Mouse (Mus musculus): ENCODE measurements around the gene Fsd1l. TPM values are rescaled to one million over a fixed set of nuclear protein-coding genes. Genes with fewer than 3 reads are reported as not detected.

The Fsd1l gene
- polyA plus RNA-seq, 1 experiment, result 5.5 TPM

DNA sequence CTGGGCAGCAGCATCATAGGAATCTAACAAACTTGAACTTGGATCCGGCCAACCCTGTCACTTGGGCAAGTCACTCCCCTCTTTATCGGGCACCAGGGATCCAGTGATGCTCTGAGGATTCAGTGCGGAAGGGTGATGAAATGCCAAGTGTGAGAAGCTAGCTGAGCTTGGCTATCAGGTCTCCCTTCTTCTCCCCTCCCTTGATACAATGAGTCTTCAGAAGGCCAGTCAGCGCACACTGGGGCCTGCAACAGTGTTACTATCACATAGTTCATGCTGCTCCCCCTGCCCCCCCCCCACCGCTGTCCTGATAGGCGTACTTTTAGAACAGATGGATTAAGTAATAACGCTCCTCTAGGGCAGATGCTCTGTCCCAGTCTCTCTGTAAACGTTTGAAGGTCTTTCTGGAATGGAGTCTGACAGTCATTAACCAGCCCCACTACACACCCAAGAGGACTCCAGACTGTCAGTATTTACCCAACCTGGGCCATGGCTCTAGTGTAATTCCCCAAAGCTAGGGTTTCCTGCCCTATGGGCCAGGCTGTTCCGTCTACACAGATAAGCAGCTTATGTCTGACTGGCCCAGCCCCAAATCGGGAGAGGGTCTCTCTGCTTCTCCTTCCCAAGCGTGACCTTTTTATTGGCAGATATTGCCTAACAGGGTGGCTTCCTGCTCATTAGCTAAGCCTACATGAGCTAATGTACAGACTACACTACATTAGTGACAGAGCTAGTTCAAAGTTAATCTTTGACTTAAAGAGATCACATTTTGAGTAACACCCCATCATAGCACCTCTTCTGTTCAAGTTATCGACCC is 35.8 kb upstream of the Fsd1l start:
- Histone ChIP-seq H3K4me1 (ENCODE audit: control insufficient read depth, insufficient read depth, low read length) (no peaks in the 10 kb centered on the region), H3K4me3 (ENCODE audit: insufficient read depth, low read length) (no peak overlapping the region), H3K27ac (ENCODE audit: insufficient read depth, low read length) (no peak overlapping the region)
- no peak for TF ChIP-seq CTCF (IDR thresholded peaks at IDR 0.05; ENCODE audit: borderline replicate concordance, insufficient read depth, low read length)
- TF ChIP-seq POLR2A (IDR thresholded peaks at IDR 0.05; ENCODE audit: low read depth, low read length), result no peak

DNA sequence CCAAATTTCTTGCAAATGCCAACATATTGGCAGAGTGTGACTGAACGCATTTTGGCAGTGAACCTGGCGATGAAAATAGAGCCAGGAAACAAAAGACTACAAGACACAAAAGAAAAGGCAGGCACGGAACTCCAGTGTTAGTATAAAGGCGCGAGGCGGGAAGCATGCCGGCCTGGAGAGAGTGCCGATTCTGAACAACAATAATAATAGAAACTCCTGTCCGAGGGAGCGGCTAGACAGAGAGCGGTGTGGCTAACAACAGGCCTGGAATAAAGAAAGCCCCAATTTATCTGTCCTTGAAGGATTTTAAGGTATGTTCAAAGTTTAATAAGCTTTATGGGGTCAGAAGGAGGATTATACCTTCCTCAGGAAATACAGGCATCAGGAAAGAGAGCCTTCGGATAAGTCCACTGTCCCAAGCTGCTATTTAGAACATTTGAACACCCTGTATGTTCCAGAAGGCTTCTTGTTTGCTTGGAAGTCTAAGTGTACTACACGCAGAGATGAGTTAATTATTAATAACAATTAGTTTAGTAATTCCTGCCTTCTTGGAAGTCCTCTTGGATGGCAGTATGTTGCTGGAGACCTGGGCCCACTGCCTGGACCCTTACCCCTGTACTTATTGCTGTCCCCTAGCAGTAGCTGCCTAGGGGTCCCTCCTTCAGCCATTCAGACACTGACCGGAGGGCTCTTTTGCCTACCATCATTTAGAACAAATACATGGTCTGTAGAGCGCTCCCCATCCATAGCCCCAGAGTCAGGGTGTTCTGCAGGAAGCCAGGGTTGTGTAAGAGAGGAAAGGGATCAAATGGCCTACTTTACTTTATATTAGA is 35.0 kb upstream of the Fsd1l start:
- Histone ChIP-seq H3K4me1 (ENCODE audit: control insufficient read depth, insufficient read depth, low read length) (no peaks in the 10 kb centered on the region), H3K27ac (ENCODE audit: insufficient read depth, low read length) (no peak overlapping the region), H3K4me3 (ENCODE audit: insufficient read depth, low read length) (no peak overlapping the region)
- TF ChIP-seq POLR2A (IDR thresholded peaks at IDR 0.05; ENCODE audit: low read depth, low read length) (no peak), CTCF (IDR thresholded peaks at IDR 0.05; ENCODE audit: borderline replicate concordance, insufficient read depth, low read length) (no peak)

DNA sequence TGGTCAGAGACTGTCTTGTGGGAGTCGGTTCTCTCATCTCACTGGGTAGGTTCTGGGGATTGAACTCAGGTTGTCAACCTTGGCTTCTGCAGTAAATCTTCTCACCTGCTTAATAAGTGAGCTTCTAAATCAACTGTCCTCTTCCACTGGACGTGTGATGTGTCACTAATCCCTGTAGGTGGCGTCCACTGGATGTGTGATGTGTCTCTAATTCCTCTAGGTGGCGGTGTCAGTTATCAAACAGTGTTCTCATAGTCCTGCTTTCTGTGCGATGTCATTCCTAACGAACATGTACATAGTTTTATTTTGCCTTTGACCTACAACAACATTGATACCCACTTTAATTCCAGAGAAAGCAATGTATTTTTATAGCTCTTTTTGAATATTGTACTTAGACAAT is 30.8 kb upstream of the Fsd1l start:
- Histone ChIP-seq H3K27ac (ENCODE audit: insufficient read depth, low read length) (no peak overlapping the region), H3K4me1 (ENCODE audit: control insufficient read depth, insufficient read depth, low read length) (no peaks in the 10 kb centered on the region), H3K4me3 (ENCODE audit: insufficient read depth, low read length) (no peak overlapping the region)
- TF ChIP-seq CTCF (IDR thresholded peaks at IDR 0.05; ENCODE audit: borderline replicate concordance, insufficient read depth, low read length), result no peak
- TF ChIP-seq POLR2A (IDR thresholded peaks at IDR 0.05; ENCODE audit: low read depth, low read length), result no peak

DNA sequence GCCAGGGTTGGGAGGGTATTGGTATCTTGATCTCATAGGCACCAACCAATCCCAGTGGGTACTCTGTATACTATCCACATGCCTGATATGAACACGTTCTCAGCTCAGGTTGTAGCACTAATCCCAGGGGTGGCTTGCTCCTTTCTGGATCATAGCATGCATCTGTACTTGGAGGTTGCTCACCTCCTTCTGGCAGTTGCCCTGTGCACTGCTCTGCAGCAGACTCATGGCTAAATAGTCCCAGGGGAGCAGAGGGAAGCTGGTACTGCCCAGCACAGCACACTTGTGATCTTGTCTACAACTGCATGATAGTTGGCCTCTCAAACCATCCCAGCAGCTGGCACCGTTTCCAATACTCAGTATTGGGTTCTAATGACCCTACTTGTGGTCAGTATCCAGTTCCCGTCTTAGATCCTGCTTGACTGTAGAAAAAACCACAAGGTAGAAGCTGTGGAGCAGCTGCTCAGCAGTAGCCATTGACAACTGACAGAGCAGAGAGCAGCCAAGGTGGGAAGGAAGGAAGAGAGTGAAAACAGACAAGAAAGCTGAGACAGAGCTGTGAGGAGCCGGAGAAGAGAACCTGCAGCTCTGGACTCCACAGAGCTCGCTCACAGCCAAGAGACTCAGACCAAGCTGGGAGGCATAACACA is 16.6 kb upstream of the Fsd1l start:
- H3K4me1 ChIP-seq (ENCODE audit: control insufficient read depth, insufficient read depth, low read length), result no peaks in the 10 kb centered on the region
- no peak for TF ChIP-seq CTCF (IDR thresholded peaks at IDR 0.05; ENCODE audit: borderline replicate concordance, insufficient read depth, low read length)
- no peak overlapping the region for H3K4me3 ChIP-seq (ENCODE audit: insufficient read depth, low read length)
- H3K27ac ChIP-seq (ENCODE audit: insufficient read depth, low read length), result no peak overlapping the region

DNA sequence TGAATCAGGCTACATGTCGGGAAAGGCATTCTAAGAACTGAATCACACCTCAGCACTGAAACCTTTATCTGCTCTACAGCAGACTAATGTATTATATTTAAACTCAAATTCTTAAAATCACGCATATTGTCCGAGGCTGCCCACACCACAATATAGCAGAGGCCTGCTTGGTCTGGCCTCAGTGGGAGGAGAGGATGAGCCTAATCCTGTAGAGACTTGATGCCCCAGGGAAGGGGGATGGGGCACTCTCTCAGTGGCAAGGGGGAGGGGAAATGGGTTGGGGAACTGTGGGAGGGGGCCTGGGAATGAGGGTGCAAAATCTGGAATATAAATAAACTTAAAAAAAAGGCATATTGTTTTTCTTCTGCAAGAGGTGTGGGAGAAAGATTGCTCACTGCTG is 13.3 kb upstream of the Fsd1l start:
- H3K4me3 ChIP-seq (ENCODE audit: insufficient read depth, low read length), result no peak overlapping the region
- no peak overlapping the region for H3K27ac ChIP-seq (ENCODE audit: insufficient read depth, low read length)
- TF ChIP-seq CTCF (IDR thresholded peaks at IDR 0.05; ENCODE audit: borderline replicate concordance, insufficient read depth, low read length), result no peak
- no peak for TF ChIP-seq POLR2A (IDR thresholded peaks at IDR 0.05; ENCODE audit: low read depth, low read length)
- no peaks in the 10 kb centered on the region for H3K4me1 ChIP-seq (ENCODE audit: control insufficient read depth, insufficient read depth, low read length)

DNA sequence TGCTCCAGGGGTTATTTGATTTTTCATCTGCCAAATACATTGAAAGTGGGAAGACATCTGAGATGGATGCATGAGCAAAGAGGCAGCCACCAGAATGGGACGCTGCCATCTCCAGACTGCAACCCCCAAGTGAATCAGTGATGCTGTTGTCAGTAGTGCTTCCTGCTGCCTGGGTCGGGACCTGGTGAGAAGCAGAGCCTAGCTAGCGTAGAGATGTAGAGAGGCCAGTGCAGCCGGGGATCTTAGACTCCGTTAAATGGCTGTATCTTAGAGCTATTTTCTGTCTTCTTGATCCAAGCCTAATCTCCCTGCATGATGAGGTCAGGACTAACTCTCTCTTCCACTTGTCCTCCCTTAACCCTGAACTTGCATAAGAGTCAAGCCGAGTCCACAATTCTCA is 11.2 kb upstream of the Fsd1l start:
- Histone ChIP-seq H3K4me3 (ENCODE audit: insufficient read depth, low read length) (no peak overlapping the region), H3K27ac (ENCODE audit: insufficient read depth, low read length) (no peak overlapping the region), H3K4me1 (ENCODE audit: control insufficient read depth, insufficient read depth, low read length) (no peaks in the 10 kb centered on the region)
- TF ChIP-seq CTCF (IDR thresholded peaks at IDR 0.05; ENCODE audit: borderline replicate concordance, insufficient read depth, low read length) (no peak), POLR2A (IDR thresholded peaks at IDR 0.05; ENCODE audit: low read depth, low read length) (no peak)

DNA sequence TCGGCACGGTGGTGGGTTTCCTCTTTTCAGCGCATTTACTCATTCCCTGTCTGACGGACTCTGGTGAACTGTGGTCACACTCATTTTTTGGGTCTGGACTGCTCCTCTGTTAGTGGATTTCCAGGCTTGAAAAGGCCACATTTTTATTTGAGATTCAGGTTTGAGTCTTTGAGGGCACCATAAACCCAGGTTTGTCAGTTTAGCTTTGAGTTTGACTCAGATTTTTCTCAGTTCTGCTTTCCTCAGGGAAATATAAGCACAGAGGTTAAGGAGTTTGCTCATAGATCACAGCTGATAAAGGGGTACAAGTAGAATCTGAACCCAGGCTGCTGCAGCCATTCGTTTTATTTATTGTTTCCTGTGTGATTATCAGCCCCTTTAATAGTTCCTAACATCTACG is 10.2 kb upstream of the Fsd1l start:
- Histone ChIP-seq H3K4me3 (ENCODE audit: insufficient read depth, low read length) (no peak overlapping the region), H3K4me1 (ENCODE audit: control insufficient read depth, insufficient read depth, low read length) (no peaks in the 10 kb centered on the region), H3K27ac (ENCODE audit: insufficient read depth, low read length) (no peak overlapping the region)
- TF ChIP-seq POLR2A (IDR thresholded peaks at IDR 0.05; ENCODE audit: low read depth, low read length) (no peak), CTCF (IDR thresholded peaks at IDR 0.05; ENCODE audit: borderline replicate concordance, insufficient read depth, low read length) (no peak)

DNA sequence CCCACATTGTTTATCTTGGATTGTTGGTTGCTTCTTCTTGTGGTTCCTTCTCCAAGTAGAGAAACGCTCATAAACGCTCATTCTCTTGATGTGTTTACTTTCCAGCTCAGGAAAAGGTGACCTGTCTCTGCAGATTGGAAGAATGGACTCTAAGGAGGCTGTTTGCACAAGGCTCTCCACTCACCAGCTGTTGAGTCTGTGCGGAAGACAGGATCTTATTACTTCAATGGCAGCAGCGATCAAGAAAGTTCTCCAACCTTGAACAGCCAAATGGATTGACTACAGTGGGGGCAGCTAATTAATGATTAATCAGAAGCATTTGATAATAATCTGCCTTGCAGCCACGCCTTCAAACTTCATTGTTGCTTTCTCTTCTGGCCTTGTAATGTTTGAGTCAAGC is 9.8 kb upstream of the Fsd1l start:
- no peaks in the 10 kb centered on the region for H3K4me1 ChIP-seq (ENCODE audit: control insufficient read depth, insufficient read depth, low read length)
- TF ChIP-seq CTCF (IDR thresholded peaks at IDR 0.05; ENCODE audit: borderline replicate concordance, insufficient read depth, low read length), result no peak
- no peak for TF ChIP-seq POLR2A (IDR thresholded peaks at IDR 0.05; ENCODE audit: low read depth, low read length)
- no peak overlapping the region for H3K27ac ChIP-seq (ENCODE audit: insufficient read depth, low read length)
- H3K4me3 ChIP-seq (ENCODE audit: insufficient read depth, low read length), result no peak overlapping the region

DNA sequence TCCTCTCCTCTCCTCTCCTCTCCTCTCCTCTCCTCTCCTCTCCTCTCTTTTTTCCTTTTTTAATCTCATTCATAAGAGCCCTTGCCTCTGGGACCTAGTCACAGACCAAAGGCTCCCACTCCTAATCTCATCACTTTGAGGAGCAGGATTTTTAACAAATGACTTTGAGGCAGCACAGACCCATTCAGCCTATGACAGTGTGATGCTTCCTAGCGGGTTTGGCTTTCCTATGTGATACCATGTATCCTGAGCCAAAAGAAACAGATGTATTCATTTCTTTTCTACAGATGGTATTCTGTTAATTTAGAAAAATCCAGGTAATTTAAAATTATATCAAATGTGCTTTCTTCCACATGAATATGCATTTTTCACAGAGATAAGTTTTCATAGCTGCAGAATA is 7.6 kb upstream of the Fsd1l start:
- H3K27ac ChIP-seq (ENCODE audit: insufficient read depth, low read length), result no peak overlapping the region
- no peak overlapping the region for H3K4me3 ChIP-seq (ENCODE audit: insufficient read depth, low read length)
- no peak for TF ChIP-seq CTCF (IDR thresholded peaks at IDR 0.05; ENCODE audit: borderline replicate concordance, insufficient read depth, low read length)
- no peak for TF ChIP-seq POLR2A (IDR thresholded peaks at IDR 0.05; ENCODE audit: low read depth, low read length)
- no peaks in the 10 kb centered on the region for H3K4me1 ChIP-seq (ENCODE audit: control insufficient read depth, insufficient read depth, low read length)

DNA sequence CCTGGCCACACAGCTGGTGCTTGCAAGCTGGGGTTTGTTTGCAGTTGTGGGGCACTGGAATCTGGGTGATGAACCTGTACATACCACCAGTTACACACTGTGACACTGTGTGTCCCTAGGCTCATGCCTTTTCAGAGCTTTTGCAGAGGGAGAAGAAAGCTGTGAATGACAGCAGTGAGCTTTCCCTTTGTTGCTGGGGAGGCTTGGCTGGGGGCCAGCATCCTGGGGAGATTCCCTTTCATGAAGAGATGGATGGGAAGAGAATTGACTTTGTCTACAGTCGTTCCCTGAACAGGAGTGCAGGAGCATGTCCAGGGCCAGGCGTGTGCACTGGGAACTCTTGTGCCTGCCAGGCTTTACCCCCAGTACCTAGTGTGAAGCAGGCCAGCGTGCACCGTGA is 6.5 kb upstream of the Fsd1l start:
- Histone ChIP-seq H3K27ac (ENCODE audit: insufficient read depth, low read length) (no peak overlapping the region), H3K4me3 (ENCODE audit: insufficient read depth, low read length) (no peak overlapping the region), H3K4me1 (ENCODE audit: control insufficient read depth, insufficient read depth, low read length) (no peaks in the 10 kb centered on the region)
- no peak for TF ChIP-seq POLR2A (IDR thresholded peaks at IDR 0.05; ENCODE audit: low read depth, low read length)
- TF ChIP-seq CTCF (IDR thresholded peaks at IDR 0.05; ENCODE audit: borderline replicate concordance, insufficient read depth, low read length), result no peak
